Mouse (Mus musculus) intestine, postnatal 0 days (tissue): ENCODE data around the gene Gsg1. TPM values are rescaled to one million over a fixed set of nuclear protein-coding genes. Genes with fewer than 3 reads are reported as not detected.

Experiments
- ATAC-seq: fragments of 200-750 bp; cut with Nextera tagmentation; 2 replicates; pipeline ENCODE4 v1.8.0; 2017; ENCODE audit warnings: mild to moderate bottlenecking, moderate TSS enrichment, moderate library complexity
- H3K27ac ChIP-seq: fragments of 300-500 bp; sonication (generic); 2 replicates; pipeline ENCODE4 v1.5.1; 2014; ENCODE audit warnings: mild to moderate bottlenecking, low read depth, low read length, moderate library complexity
- H3K27me3 ChIP-seq: fragments of 300-500 bp; sonication (generic); replicated peaks from 2 replicates; pipeline ENCODE4 v1.6.1; 2014; ENCODE audit warnings: low read length, mixed read lengths; ENCODE audit not compliant: control insufficient read depth, insufficient read depth
- H3K36me3 ChIP-seq: fragments of 300-500 bp; sonication (generic); 2 replicates; pipeline ENCODE4 v1.6.1; 2014; ENCODE audit warnings: mild to moderate bottlenecking, moderate library complexity; ENCODE audit not compliant: control insufficient read depth, insufficient read depth
- H3K4me1 ChIP-seq: fragments of 300-500 bp; sonication (generic); replicated peaks from 2 replicates; pipeline ENCODE4 v1.6.1; 2014; ENCODE audit warnings: antibody characterized with exemption, low read length, mixed read lengths; ENCODE audit not compliant: control insufficient read depth, insufficient read depth
- H3K4me2 ChIP-seq: fragments of 300-500 bp; sonication (generic); replicated peaks from 2 replicates; pipeline ENCODE4 v1.6.1; 2014; ENCODE audit warnings: low read depth, mild to moderate bottlenecking, moderate library complexity
- H3K4me3 ChIP-seq: fragments of 300-500 bp; sonication (generic); 2 replicates; pipeline ENCODE4 v1.5.1; 2014; ENCODE audit warnings: low read depth, low read length
- H3K9ac ChIP-seq: fragments of 300-500 bp; sonication (generic); 2 replicates; pipeline ENCODE4 v1.6.1; 2014; ENCODE audit warnings: mild to moderate bottlenecking, low read depth, low read length
- H3K9me3 ChIP-seq: fragments of 300-500 bp; sonication (generic); 2 replicates; pipeline ENCODE4 v1.6.1; 2016; ENCODE audit warnings: mixed run types; ENCODE audit not compliant: control insufficient read depth
- CTCF ChIP-seq: sonication (generic); IDR thresholded peaks from 2 replicates; pipeline ENCODE4 v1.5.1; 2016; ENCODE audit warnings: low read depth, mild to moderate bottlenecking, control low read depth, antibody characterized with exemption, moderate library complexity
- WGBS: fragments of 180-500 bp; shearing (Covaris S2); extraction: QIAGEN DNeasy Blood & Tissue Kit; methylation state at CpG from one replicate; pipeline ENCODE4 v1.1.7; 2014; 5-methylcytosine and 5-hydroxymethylcytosine counted together
- polyA plus RNA-seq: library from polyadenylated mRNA; unstranded; fragments of >200 nt; fragmentation: Nextera tagmentation; extraction: Ambion mirVana; gene quantifications from 2 replicates; pipeline ENCODE4 v1.2.1, GENCODE M21; 2015

Gene Gsg1
- polyA plus RNA-seq, 1 experiment from 2014 or later, result 0.73 TPM

DNA sequence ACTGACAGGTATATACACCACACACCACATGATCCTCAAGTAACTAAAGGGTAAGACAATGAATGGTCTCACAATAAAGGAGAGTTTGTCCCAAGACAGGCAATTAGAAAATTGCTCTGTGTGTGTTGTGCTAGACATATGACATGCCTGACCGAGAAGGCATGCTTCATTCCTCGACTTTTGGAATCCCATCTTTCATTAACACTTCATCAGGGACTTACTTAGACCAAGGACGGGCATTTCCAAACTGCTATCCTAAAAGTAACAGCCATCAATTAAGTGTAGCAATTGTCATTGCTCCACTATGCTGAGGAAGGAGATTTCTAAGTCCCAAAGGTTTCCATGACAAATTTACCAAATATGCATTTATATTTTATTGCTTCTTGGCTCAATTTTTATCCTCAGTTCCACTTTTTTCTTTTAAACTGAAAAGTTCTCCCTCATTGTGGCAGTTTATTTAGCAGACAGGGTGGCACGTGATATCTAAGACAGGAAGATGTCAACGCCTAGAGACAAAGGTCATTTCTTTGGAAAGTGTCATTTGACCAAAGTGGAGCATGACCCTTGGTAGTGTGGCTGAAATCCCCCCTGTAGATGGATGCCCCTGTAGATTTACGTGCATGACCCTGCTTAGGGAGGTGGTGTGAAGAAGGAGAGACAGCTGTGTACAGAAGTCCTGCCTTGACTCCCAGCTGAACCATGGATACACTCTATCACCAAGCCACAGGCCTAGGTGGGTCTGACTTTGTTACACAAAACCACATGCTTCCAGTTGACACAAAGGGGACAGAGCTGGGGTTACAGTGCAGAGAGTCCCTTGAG lies 22.5 kb upstream of the Gsg1 start:
- Histone ChIP-seq H3K27me3 (no peaks in the 10 kb centered on the region), H3K36me3 (no peaks in the 10 kb centered on the region), H3K9ac (no peak overlapping the region), H3K27ac (no peak overlapping the region), H3K4me3 (no peak overlapping the region), H3K4me1 (no peaks in the 10 kb centered on the region; the same call in 1 of the 2 replicates), H3K4me2 (no peak overlapping the region), H3K9me3 (no peaks in the 10 kb centered on the region)
- WGBS, result 71% methylated on average over 6 of the region's 6 CpGs
- no peak for TF ChIP-seq CTCF
- ATAC-seq, result no peak; the same call in 1 of the 2 replicates

DNA sequence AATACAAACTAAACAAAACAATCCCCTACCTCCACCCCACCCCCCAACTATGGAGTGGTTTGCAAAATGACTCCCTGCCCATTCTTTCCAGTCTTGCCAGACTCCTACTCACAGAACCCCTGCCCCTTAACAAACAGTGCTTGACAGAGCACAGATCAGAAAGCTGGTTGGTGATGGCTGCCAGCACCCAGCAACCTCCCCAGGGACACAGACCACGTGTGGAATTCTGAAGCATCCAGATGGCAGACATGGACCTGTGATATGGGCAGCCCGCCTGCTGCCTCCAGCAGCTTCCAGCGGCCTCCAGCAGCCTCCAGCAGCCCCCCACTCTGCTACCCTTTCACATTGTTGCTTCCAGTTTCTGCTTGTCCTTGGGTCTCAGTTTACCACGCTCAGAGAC lies 21.1 kb upstream of the Gsg1 start:
- no peaks in the 10 kb centered on the region; the same call in 1 of the 2 replicates for H3K4me1 ChIP-seq
- WGBS, result 79% methylated on average over 4 of the region's 4 CpGs
- no peaks in the 10 kb centered on the region for H3K27me3 ChIP-seq
- TF ChIP-seq CTCF, result no peak
- H3K4me2 ChIP-seq, result no peak overlapping the region
- H3K4me3 ChIP-seq, result no peak overlapping the region
- H3K36me3 ChIP-seq, result no peaks in the 10 kb centered on the region
- no peaks in the 10 kb centered on the region for H3K9me3 ChIP-seq
- H3K9ac ChIP-seq, result no peak overlapping the region
- no peak for ATAC-seq
- no peak overlapping the region for H3K27ac ChIP-seq

DNA sequence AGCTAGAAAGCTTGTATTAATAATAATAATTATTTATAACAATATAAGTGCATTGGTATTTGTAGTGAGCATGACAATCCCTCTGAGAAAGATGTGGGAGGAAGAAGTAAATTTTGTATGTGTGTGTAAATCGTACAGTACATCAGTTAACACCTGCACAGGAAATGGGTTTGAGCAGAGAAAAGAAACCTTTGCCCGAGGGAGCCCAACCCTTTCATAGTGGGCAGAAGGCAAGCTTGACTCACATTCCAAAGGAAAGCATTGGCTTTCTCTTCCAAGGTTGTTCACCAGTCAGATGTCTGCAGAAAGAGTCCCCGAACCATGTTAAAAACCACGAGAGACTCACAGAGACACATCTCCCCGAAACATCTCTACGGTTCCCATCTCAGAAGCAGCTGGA lies 18.9 kb upstream of the Gsg1 start:
- no peak for ATAC-seq
- no peak overlapping the region for H3K9ac ChIP-seq
- H3K4me3 ChIP-seq, result no peak overlapping the region
- H3K4me2 ChIP-seq, result no peak overlapping the region
- H3K4me1 ChIP-seq, result no peaks in the 10 kb centered on the region; the same call in 1 of the 2 replicates
- no peaks in the 10 kb centered on the region for H3K36me3 ChIP-seq
- H3K27ac ChIP-seq, result no peak overlapping the region
- no peaks in the 10 kb centered on the region for H3K27me3 ChIP-seq
- WGBS, result 67% methylated on average over 6 of the region's 6 CpGs
- no peak for TF ChIP-seq CTCF
- no peaks in the 10 kb centered on the region for H3K9me3 ChIP-seq

DNA sequence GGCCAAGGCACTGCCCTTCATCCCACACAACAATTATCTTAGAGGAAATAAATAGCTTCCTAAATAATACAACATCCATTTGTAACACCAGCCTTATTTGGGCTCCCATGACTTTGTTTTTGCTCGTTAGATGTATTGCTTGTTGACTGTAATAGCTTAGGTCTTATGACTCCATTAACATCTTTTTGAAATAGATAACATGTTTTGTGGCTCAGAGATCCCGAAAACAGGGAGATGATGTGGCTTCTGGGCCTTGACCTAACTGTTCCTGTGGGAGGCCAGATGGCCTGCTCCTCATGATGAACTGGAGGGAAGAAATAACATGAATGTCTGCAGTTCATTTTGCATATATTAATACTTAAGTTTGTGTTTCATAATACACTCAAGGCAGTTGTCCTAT lies 17.6 kb upstream of the Gsg1 start:
- H3K36me3 ChIP-seq, result no peaks in the 10 kb centered on the region
- no peak overlapping the region for H3K27ac ChIP-seq
- WGBS, result 81% methylated on average over 2 of the region's 2 CpGs
- H3K4me2 ChIP-seq, result no peak overlapping the region
- H3K4me3 ChIP-seq, result no peak overlapping the region
- no peaks in the 10 kb centered on the region for H3K4me1 ChIP-seq
- H3K9ac ChIP-seq, result no peak overlapping the region
- ATAC-seq, result no peak
- TF ChIP-seq CTCF, result no peak
- no peaks in the 10 kb centered on the region for H3K9me3 ChIP-seq
- H3K27me3 ChIP-seq, result no peaks in the 10 kb centered on the region

DNA sequence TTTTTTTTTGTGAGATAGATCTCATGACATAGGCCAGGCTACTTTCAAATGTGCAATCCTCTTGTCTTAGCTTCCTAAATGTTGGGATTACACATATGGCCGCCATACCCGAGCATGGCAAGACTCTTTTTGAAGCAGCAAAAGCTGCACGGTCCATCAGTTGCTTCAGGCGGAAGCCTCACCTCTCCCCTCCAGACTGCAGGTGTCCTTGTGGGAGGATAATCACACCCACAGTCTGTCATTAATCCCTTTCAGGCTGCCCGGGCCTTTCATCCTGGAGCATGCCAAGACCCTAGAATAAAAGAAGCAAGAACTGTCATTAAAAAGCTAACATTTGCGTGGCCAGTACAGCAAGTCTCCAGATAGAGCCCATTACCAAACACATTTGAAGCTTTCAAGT lies 15.5 kb upstream of the Gsg1 start:
- no peak overlapping the region for H3K4me3 ChIP-seq
- 68% methylated on average over 6 of the region's 6 CpGs for WGBS
- H3K9me3 ChIP-seq, result no peaks in the 10 kb centered on the region
- TF ChIP-seq CTCF, result no peak
- no peaks in the 10 kb centered on the region for H3K36me3 ChIP-seq
- no peak overlapping the region for H3K9ac ChIP-seq
- no peaks in the 10 kb centered on the region for H3K27me3 ChIP-seq
- ATAC-seq, result no peak
- no peak overlapping the region for H3K4me2 ChIP-seq
- H3K27ac ChIP-seq, result no peak overlapping the region
- H3K4me1 ChIP-seq, result no peaks in the 10 kb centered on the region

DNA sequence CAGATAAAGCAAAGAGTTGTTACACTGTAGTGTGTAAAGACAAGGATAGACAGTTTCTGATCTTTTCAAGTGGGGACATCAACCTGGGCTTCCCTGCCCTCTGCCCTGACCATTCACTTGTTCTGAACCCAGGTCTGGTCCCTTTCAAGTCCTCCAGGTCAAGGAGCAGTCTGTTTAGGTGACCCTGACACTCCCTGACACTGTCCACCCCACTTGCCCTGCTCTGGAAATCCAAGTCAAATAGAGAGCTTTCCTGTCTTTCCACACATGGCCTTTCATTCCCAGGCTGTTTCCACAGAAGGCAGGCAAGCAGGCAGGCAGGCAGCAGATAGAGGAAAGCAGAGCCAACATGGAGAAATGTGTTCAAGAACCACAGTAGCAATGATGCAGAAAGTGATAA lies 14.2 kb upstream of the Gsg1 start:
- Histone ChIP-seq H3K4me1 (no peaks in the 10 kb centered on the region), H3K36me3 (no peaks in the 10 kb centered on the region), H3K9me3 (no peaks in the 10 kb centered on the region), H3K4me2 (no peak overlapping the region), H3K27me3 (no peaks in the 10 kb centered on the region), H3K27ac (no peak overlapping the region), H3K9ac (no peak overlapping the region), H3K4me3 (no peak overlapping the region)
- no peak for ATAC-seq
- TF ChIP-seq CTCF, result no peak
